Mouse (Mus musculus) MN1 (cell line): ENCODE measurements around the gene Cox6b2.
A peak's percentile ranks its signal among the peaks of the same experiment; 100 is the strongest.

ENCODE experiments used
- DNase-seq: peaks from one replicate; pipeline ENCODE4 v3.0.0-alpha.2; 2016; ENCODE audit warnings: low spot score

The Cox6b2 gene

DNA sequence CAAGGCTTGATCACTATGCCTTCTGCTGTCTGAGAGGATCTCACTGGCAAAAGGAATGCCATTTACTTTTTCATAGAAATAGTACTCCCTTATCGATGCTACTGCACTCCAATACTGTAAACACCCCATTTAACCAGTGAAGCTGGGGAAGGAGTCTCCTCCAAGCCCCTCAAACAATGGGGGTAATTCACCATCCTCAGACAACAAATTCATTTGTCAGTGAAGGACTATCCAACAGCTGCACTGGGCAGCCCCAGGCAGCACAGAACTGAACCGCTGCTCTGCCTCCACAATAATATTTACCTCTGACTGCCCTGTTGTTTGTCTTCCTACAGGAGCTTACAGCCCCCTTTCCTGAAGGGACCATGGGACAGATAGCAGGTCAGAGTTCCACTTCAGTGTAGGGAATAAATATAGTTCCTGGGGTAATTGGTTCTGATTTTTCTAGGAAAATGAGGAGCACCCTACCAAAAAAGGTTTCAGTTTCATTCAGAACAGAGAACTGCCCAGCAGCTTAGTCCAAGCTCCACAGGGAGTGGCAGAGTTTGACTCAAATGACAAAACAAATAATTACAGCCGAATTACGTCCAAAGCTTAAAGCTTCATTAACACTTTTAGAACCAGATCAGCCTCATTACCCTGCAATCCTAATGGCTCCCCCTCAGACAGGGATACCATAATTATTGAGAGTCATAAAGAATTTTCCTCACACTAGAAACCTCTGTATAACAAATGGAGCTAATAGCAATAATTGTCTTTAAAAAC lies 12.2 kb upstream of the Cox6b2 start:
- DNase-seq = no peak

- no peak for DNase-seq
Measured at GRCm38 (mm10) chr7:4759670-4760069, 6.8 kb upstream of the Cox6b2 start.

DNA sequence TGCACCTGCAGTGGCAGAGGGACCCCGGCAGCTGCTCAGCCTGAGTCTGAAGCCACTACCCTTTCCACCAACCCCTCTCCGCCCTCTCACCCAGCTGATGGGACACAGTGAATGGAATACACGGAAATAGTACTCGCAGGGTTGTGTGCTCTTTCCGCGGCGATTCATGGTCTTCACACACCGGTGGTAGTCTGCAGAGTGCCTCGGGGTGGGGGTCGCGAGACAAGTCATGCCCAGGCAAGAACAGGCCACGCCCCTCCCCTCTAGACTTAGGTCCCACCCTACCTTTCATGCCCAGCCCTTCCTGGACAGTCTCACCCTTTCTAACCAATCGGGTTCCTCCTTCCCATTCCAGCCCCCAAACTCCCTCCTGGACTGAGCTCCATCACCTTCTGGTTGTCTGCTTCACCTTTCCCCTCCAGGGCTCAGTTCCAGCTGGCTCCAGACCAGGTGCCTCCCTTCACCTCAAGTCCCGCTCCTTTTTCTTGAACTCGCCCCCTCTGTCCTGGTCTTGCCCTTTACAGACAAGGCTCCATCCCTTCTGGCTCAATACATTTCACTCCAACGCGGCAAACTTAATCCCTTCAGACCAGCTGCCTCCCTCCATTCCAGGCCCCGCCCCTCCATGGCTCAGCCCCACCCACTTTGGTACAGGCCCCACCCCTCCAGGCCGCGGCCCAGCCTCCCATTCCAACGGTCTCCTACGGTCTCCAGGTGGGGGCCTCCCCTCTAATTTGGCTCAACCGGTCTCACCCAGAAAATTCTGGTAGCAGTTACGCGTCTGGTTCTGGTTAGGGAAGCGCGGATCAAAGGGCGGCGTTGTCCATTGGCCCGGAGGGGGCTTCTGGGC lies 698 bp downstream of the Cox6b2 start:
- DNase-seq = no peak

DNA sequence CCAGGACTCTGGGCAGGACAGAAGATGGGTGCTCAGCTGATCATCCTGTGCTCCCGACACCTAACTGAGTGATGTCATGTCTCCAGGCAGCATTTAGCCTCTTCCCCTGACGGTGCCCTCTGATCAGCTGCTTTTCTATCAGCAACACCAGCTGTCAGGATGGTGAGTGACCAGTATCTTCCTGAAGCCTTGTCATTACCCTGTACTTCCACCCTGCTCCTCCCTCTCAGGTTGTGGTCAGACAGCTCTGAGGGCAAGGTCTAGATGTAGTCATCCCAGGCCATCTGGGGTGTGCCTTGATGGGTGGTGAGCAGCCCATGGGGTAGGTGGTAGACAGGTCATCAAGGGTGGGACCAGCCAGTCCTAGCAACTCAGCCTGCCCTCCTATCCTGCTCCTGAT lies 3.7 kb downstream of the Cox6b2 start:
- DNase-seq = no peak

DNA sequence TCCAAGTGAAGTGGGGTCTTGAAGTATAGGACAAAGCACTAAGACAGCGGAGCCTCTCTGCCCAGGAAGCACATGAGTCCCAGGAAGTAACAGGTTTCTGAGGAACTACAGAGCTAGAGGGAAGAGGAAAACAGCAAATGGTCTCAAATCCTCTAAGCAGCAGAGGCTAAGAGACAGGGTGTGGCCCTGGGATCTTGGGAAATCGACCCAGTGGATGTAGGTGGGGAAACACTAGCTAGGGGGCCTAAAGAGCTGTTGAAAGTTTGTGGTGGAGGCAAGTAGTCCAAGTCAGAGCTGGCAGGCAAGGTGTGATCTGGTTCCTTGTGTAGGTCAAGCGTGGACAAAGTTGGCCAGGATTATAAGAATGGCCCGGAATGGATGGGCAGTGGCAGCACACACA lies 4.6 kb downstream of the Cox6b2 start:
- no peak for DNase-seq

DNA sequence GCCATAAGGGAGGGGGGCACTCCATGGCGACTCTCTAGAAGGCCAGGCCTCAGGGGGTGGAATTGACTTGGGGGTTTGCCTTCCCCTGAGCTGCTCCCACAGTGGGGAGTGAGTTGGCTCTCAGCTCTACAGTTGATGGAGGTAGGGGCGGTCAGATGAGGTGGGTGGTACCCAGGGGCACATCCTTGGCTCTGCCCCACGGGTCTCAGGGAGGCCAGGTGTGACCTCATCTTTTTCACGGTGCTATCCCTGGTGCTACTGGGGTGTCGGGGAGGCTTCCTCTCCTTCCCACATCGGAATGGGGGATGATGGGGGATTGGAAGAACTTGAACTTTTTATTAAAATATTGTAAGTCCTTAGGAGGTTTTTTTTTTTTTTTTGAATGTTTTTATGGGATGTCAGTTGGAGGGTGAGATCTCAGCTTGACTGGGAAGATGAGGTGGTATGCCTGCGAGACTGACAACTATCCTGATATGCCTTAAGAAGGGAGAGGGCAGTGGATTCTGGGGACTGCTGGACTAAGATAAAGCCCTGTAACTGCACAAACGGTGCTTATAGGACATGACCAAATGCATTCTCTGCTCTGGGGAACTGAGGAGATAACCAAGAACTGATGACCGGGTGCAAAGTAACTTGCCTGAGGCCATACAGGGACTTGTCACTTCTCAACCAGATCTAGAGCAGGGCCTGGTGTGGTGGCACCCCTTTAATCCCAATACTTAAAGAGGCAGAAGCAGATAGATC lies 5.6 kb downstream of the Cox6b2 start:
- no peak for DNase-seq

GRCm38 (mm10) chr7:4746326-4746980 lies 6.4 kb downstream of the Cox6b2 start:
- no peak for DNase-seq

DNA sequence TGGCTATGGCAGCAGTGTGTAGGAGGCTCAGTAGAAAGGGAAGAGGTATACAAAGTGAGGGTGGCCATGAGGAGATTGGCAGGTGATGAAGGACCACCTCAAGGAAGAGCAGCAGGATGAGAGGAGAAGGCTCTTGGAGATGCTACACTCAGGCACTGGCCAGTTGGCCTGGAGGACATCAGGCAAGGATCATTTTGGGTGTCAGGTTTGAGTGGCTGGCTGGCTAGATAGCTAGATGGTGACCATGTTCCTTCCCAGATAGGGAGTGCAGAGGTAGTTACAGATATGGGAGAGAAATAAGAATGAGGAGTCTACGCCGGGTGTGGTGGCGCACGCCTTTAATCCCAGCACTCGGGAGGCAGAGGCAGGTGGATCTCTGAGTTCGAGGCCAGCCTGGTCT lies 8.0 kb downstream of the Cox6b2 start:
- DNase-seq = no peak

- no peak for DNase-seq
Measured at GRCm38 (mm10) chr7:4743354-4743753, 9.5 kb downstream of the Cox6b2 start.

DNA sequence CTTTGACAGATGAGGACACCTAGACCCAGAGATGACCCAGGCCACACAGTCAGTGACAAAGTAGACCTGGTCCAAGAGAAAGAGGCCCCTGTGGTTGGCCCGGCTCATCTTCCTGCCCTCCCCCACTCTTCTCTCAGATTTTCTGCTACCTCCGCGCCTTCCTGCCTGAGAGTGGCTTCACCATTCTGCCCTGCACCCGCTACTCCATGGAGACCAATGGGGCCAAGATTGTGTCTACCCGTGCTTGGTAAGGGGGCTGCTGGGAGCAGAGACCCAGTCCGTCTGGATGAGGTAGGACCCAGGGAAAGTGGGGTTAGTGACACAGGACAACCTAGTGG lies 10.4 kb downstream of the Cox6b2 start:
- no peak for DNase-seq

GRCm38 (mm10) chr7:4741672-4742481 lies 11.0 kb downstream of the Cox6b2 start:
- no peak for DNase-seq

DNA sequence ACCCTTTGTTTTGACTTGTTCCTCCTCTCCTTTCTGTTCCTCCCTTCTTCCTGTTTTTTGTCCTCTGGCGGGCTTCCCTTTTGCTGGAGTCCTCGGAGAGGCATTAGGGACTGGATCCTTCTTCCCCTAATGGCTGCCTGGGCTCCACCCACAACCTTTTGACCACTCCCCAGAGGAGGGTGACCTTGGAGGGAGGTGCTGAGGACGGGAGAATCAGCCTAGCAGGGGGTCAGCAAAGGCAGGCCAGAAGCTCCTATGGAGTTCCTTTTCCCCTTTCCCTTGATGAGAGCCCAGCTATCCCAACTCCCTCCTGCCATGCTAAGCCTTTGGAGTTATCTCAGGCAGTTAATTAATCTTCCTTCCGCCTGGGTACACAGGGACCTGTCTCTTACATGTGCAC lies 11.7 kb downstream of the Cox6b2 start:
- peak; percentile 33 for DNase-seq

DNA sequence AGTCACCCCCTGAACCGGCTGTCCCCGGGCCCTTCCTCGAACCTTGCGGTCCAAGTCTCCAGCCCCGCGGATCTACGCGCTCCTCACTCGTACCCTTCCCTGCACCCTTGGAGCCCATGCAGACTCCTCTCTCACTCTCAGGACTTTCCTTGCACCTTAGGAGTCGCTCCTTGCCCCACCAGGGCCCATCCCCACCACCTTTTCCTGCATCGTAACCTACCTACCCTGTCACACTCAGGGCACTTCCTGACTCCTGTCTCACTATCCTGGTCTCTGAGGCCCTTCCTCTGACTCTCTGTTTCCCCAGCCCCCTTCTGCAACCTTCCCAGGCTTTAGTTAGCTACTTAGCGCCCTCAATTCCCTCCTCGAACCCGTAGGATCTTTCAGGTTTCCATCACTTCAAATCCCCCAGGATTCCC lies 12.6 kb downstream of the Cox6b2 start:
- DNase-seq = no peak

- DNase-seq = peak; percentile 99
Measured at GRCm38 (mm10) chr7:4739544-4740275, 13.2 kb downstream of the Cox6b2 start, which contains the start of gene Kmt5c. Gene Kmt5c, plus strand, starts transcription at chr7:4740115.

GRCm38 (mm10) chr7:4739041-4739543 lies 13.8 kb downstream of the Cox6b2 start:
- DNase-seq = no peak

DNA sequence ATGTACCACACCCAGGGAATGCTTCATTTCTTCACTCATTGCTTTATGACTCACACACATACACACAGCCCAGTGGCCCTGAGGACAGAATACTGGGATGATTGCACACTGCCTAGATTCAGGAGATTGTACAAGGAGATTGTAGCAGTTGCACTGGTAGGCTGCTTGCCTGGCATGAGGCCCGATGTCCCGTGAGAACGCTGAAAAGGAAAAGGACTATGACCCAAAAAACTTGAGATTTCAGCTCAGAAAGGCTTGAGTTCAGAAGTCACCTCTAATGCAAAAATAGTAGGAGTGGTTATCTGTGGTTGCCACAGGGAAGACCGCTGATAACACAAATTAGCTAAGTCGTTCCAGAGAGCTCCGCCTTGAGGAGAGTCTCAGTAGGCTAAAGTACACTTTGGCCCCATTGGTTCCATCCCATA lies 19.9 kb downstream of the Cox6b2 start:
- DNase-seq = peak; percentile 13

DNA sequence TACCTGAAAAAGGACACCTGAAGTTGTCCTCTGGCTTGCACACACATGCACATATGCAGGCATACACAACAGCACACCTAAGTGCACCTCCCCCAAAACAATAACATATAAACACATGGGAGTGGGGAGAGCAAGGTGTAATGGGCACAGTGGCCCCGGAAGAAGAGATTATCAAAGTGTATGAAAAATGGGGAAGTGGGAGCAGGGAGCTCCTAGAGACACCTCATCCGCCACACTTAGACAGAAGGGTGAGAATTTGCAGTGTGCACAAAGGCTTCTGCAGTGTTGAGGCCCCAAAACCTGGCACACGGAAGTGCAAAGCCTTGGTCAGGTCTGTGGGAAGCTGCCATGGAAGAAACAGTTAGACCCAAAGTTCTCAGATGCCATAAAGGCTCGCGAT lies 21.8 kb downstream of the Cox6b2 start:
- DNase-seq = no peak

DNA sequence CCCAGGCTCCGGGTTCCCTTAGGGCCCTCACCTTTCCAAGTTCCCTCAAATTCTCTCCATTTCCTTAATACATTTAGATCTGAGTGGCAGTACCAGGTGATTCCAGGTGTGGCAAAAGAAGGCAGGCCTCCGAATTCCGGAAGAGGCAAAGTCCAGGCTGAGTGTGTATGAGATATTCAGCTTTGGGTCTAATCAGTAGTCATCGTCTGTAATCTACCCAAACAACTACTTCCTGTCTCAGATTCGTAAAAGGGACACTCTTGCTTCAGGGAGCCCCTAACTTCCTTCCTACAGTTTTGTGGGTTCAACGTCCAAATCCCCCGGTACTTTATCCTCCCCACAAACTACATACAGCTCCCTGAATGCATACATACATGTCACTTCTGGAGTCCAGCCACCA lies 27.7 kb downstream of the Cox6b2 start, which contains the start of gene Tmem150b:
Gene Tmem150b (minus strand): TSS at position 81 of the 400 bp plus-strand sequence.
- no peak for DNase-seq

GRCm38 (mm10) chr7:4724359-4724758 lies 28.5 kb downstream of the Cox6b2 start:
- DNase-seq = no peak

DNA sequence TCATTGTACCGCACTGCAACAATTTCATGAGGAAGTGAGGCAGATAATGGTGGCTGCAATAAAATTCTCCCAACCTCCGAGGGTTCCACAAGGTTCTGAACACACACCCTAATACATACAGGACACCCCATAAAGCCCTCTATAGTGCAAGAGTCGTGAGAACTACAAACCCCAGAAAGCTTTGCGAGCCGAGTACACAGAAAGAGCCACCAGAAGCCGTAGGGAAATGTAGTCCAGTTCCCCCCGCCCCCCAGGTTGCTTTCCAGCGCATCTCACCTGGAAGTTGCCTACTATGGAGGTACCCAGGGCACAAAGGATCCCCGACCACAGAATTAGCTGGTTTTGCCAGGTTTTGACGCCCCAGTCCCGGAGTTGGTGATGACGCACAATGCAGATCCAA lies 29.4 kb downstream of the Cox6b2 start:
- DNase-seq = no peak
